Mouse (Mus musculus) heart, adult 11 months (tissue): ENCODE results near the gene Rgcc.

Experiments
- DNase-seq: peaks from one replicate; pipeline ENCODE4 v3.0.0; 2022

Rgcc gene

DNA sequence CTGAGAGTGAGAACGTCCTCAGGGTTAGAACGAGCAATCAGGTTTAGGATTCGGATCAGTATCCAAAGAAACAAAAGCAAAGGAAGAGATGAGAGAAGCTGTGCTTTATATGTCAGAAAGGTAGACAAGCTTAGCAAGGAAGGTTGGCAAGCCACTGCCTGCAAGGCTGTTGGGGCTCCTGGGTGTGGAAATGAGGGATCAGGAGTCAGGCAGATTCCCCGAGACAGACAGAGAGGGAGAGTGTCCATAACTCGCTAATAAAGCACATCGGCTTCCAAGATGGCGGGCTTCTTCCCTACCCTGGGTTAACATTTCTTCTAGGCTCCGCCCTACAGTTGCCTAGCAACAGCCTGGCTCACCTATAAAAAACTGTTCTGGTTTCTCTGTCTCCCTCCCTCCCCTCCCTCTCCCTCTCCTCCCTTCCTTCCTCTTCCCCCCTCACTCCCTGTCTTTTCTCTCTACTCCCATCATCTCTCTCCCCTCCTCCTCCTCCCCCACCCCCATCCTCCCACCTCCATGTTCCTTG is 25.5 kb downstream of the Rgcc start:
- DNase-seq = no peak

DNA sequence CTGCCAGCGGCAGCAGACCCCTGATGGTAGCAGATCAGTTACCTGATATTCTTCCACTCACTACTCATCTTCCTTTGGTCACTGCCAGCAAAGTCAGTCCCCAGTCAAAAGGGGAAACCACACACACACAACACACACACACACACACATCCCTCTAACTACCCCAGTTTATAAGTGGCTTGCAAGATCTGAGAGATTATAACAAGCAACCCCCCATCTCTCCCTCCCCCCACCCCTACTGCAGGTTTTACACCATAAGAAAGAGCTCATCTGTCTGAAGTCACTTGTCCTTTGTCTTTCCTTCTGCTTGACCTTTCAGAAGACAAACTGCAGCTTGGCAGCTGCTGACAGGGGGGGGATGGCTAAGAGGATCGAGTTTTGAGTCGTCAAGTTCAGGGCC is 26.0 kb downstream of the Rgcc start:
- no peak for DNase-seq

DNA sequence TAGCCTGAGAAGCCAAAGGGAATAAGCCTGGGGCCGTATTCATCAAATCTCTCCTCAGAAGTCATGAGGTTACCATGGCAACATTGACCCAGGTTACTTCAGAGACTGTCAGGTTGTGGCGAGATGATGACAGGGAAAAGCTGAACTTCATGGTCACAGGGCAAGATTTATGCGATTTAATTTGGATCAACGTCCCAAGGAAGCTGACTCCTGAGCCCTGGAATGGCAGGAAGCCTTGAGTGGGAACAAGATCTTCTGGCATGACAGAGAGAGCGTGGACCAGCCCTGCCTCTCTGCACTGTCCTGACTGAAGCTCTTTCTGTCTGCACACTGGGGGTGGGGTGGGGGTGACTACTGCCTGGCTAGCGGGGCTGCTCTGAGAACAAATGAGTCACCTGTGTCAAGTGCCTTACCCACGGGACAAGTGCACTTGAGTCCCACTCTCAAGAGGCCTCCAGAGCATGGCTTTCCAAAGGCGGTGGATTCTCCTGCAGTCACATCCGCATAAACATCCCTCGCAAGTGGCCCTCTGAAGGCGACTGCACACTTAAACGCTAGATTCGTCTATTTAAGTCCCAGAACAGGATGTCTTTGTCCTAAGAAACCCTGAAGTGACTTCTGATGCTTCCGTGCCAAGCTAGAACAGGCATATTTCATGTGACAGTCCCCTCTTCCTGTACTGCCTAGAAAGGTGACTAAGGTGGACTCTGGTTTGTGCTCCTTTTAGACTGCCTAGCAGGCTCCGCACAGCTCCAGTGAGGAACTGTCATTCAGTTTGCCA is 27.6 kb downstream of the Rgcc start:
- peak; percentile 99 for DNase-seq

DNA sequence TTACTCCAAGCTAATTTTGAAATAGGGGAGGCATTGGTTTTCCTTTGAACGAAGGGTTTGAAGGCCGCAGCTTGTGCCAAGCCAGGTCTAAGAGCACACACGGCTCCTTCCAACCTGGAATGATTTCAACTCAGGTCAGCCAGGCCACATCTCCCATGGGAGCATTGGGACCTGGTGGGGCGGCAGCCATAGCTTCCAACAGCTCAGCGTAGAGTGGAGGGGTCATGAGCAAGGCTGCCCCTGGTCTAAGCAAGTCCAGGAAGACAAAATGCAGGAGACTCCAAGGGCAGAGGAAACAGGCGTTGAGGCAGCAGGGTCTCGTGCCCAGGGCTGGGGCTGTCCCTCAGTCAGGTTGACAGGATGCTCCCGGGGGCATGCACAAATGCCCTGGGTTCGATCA is 28.5 kb downstream of the Rgcc start:
- DNase-seq = peak; percentile 94

DNA sequence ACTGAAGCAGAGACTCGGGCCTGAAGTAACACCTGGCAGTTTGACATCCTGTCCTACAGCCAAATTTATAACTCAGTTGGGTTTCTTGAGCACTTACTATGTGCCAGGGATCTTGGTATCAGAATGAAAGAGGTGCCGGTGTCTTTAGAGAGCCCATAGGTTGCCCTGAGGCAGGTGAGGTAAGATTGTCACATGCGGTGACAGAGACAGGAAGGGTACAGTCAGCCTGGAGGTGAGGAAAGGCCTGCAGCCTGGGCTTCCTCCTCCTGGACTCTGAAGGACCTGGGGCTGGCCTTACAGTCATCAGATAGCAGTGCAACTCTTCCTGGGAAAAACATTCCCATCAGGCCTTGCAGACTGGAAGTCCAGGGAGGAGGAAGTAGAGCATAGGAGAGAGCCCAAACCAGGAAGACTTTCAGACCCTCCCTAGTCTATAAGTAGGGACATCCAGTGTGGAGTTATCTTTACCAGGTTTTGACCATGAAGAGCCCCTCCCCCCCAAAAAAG is 29.2 kb downstream of the Rgcc start:
- peak; percentile 96 for DNase-seq

DNA sequence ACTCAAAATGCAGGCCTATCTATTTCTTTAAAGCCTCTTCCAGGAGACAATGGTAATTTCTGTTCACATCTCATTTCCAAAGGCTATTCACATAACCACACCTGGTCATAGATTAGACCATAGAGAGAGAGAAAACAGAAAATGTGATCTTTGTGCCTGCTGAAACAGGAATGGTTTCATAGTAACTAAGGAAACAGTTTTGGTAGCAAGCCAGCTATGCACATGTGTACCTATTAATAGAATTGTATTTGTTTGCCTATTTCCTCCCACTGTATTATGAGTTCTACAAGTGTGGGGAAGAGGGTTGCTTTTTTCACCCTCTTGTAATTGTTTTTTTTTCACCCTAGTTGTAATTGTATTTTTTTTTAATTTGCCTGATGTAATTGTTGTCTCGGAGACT is 31.9 kb downstream of the Rgcc start:
- DNase-seq = no peak

DNA sequence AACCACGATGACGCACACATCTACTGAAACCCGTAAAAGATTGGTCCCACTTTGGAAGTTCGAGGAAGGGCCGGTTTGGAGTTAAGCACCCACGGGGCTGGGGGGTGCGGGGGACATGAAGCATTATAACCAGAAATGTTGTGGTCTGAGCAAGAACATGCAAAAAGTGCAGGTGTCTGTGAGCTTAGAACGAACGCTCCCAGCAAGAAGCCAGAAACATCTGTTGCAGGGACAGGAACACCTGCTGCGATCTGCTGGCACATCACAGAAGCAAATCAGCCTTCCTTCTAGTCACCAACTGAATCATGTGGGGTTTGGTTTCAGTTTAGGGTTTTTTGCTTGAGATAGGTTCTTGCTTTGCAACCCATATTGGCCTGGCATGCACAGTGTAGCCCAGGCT is 33.6 kb downstream of the Rgcc start:
- DNase-seq = no peak

DNA sequence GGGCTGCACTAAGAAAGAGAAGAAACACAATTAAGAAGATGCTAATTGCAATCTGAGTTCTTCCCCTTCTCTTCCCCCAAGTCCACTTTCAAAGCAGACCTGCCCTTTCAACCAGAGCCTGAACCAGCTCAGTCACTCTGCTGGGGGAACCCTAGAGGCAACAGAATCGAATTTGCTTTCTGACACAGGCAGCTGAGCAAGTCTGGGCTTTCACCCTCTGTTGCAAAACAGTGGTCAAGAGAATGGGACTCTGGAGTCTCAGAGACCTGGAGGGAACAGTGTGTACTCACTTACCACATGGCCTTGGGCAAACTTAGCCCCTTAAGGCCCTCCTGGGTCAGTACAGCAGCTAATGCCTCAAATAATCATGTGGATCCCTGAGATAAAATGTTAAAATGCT is 34.1 kb downstream of the Rgcc start:
- DNase-seq = no peak

DNA sequence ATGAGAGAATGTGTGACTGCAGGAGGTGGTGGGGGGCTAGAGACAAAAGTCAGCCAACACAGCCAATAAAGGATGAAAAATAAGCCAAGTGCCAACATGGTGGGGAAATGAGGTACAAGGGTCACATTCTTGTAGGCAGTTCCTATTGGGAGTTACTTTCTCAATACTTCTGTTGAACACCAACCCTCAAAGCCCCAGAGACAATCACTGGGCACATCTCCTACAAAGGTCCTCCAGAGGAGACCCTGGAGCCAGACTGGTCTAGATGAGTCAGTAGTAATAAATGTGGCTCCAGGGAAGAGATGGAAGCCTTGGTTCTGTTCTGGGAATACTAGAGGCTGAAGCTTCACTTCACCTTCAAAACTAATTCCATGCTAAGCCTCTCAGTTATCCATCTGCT is 35.0 kb downstream of the Rgcc start:
- no peak for DNase-seq

DNA sequence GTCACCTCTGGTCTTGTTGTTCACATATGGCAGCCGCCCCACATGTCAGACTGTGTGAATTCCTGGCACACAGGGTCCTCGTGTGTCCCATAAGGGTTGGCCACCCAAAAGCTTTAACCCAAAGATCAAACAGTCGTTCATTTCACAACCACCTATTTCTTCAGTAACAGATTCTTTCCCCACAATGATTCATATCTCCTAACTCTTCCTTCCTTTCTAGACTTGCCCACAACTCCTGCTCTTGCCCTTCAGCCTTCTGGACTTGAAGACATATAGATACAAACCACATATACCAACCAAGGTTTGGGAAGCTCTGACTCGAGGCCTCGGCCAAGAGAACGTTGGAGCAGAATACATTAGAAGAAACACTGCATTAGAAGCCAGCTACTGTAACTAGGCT is 35.7 kb downstream of the Rgcc start:
- DNase-seq = no peak

DNA sequence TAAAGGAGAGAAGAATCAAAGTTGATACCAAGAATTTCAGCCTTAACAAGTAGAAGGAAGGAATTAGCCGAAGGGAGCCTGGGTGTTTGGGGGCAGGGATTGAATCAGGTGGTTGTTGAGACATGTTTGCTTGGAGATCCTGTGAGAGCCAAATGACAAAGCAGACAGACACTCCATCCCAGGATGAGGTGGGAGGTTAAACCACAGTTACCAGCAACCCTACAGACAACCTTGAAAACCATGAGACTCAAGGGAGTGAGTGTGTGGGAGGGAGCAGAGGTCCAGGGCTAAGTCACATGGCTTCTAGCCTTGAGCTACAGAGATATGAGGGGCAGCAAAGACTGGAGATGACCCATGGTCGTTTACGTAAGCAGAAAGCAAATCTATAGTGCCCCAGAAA is 38.1 kb downstream of the Rgcc start:
- DNase-seq = no peak

DNA sequence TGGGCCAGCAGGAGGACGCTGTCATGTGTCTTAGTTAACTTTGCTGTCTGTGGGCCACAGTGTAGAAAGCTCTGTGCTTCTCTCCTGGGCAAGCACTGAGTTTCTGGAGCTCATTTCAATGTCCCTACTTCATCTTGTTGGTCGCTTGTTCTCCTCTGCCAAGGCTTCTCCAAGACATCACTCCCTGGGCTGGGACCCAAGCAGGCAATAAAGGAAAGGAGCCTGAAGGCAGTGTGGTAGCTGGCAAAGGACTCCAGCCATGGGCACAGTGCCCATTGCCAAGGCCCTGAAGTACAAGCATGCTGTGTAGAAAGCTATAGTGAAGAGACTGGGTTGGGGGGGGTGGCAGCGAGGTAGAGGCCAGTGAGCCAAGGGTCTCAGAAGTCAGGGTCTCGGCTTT is 38.8 kb downstream of the Rgcc start:
- DNase-seq = no peak

DNA sequence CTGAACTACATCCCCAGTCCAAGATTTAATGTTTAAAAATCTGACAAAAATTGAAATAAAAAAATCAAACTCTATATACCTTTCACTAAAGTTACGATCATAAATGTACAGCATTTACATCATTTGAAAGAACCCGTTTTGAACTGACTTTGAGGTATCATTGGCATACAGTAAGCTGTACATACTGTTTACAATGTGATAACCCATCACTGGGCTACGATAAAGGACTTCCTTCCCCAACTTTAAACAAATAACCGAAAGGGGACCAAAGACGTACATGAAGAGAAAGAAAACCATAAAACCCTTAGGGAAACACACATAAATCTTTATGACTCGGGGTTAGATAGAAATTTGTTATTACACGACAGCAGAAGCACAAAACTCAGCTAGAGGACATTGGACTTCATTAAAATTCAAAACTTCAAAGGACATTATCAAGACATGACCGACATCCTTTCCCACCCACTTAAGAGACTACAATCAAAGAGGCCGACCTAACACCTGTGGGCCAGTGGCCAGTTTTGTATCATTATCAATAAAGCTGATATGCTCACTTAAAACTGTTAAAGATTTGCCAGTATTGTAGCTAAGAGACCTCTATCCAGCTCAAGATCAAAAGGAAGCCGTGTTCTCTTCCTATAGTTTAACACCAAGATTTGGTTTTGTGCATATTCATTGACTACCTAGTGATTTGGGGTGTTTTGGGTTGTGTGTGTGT is 42.2 kb downstream of the Rgcc start:
- no peak for DNase-seq

DNA sequence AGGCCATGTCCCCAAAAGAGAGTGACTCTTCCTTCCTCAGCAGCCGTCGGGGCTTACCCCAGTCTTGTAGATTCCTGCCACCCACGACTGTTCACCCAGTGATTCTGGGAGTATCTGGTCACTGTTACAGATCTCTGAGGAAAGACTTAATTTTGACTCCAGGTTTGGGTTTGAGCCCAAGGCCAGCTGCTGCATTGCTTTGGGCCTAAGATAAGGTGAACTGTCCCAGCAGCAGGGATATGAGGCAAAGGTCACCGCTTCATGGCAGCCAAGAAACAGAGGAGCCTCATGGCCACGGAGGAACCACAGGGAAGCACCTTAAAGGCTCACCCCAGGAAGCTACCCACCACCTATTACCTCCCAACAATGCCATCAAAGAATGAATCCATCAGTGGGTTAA is 44.8 kb downstream of the Rgcc start:
- peak; percentile 93 for DNase-seq

DNA sequence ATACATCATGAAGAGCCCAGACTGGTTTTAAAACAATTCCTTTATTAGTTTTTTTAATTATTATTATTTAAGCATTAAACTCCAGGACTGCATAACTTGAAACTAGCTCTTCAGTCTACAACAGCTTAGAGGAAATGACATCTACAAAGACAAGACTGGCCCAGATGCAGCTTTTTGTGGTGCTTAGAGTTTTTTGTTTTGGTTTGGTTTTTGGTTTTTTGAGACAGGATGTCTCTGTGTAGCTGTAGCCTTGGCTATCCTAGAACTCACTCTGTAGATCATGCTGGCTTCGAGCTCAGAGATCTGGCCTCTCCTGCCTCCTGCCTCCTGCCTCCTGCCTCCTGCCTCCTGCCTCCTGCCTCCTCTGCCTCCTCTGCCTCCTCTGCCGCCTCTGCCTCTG is 45.7 kb downstream of the Rgcc start:
- DNase-seq = no peak

DNA sequence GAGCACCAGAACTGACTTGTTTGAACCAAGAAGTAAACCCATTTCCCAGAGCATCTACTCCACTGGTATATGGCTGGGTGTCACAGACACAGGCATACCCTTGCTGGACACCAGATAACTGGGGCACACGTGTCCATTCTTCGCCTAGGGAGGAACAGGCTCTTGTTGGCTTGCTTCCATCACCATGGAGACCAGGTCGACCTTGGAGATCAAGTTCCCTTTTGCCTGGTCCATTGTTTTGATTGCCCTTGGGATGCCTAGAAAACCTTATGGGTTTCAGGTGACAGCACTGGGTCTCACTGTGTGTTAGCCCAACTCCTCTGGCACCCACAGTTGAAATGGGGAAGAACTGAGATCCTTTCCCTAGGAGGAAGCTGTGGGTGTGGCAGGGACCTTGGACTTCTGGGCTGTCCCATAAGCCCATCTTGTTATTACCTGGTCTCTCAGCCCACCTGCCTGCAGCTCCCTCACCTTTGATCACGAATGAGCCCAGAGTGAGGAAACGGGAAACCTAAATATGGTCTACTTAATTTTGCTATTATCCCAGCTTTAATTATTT is 49.6 kb downstream of the Rgcc start:
- DNase-seq = no peak

DNA sequence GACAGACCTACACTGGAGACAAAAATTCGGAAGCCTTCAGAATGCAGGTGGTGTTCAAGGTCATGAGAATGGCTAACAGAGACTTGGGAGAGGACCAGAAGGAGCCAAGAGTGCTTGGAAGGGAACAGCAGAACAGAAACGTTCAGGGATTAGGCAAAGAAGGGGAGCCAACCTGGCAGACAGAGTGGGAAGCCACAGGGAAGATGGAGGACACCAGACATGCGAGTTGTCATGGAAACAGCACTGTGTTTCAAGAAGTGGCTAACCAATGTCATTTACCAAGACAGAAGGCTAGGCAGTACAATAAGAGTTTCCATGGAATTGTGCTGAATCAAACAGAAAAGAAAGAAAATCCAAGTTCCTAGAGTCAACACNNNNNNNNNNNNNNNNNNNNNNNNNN is 56.9 kb downstream of the Rgcc start:
- no peak for DNase-seq

DNA sequence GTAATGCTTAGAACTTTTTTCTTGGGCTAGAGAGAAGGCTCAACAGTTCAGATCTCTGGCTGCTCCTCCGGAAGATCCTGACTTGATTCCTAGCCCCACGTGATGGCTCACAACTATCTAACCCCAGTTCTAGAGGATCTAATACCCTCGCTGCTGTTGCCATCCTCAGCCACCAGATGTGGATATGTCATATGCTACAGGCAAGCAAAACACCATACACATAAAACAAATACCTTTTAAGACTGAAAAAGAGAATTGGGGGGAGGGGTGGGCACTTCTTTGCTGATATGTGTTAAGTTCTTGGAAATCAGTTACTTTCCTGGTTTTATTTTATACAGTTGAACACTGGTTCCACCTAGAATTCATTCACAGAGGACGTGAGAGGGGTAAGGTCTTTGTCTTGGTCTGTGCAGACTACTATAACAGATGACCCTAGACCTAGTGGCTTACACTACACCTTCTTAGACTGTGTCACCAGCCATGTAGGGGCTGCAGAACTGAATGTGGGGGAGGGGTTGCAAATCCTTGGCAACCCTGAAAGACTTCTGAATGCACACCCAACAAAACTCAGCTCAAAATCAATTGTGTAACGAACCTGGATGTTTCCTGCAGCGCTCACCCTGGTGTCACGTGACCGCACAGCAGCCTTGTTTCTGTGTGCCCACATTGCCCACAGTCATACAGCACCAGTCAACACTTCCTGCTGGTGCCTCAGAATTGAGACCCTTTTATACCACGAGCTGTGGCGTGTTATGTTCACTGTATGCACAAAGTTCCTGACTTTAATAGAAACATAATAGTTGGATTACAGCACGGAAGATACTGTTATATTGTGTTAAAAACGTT is 58.2 kb downstream of the Rgcc start:
- no peak for DNase-seq

DNA sequence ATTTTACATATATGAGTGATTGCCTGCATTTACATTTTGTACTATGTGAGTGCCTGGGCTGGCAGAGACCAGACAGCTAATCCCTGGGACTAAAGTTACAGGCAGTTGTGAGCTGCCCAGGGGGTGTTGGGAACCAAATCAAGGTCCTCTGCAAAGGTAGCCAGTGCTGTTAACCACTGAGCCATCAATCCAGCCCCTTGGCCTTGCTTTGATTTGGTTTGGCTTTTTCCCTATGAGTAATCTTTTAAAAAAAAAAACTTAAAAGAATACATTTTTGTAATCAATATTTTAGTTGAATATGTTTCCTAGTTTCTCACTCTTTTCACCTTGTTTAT is 59.1 kb downstream of the Rgcc start:
- no peak for DNase-seq

DNA sequence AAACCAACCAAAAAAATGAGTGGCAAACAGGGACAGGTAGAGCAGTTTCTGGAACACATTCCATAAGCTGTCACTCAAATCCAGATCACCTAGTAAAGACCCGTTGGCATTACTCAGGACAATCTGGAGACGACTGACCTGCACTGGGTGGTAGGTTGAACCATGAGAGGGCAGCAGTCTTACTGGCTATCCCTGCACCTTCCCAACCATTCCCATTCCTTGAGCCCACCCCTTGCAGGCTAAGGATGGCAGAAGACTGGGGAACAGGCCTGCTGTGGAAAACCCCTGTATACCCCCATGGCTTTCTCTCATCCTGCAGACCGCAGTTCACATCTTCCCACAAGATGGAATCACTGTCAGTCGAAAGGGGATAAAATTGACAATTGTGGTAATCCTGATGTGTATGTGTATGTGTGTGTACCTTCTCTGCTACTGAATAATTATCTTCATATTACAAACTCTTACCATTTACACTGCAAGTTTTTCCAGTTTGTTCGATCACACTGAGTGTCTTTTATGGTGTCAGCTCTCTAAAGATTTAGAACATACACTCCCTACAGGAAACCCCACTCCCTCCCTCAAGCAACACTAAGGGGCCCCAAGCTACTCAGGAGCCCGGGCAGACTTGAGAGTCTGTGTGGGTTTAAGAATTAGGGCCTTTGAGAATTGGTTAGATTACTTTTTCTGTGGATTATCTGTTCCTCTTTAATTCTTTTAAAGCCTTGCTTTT is 59.6 kb downstream of the Rgcc start:
- peak; percentile 61 for DNase-seq

DNA sequence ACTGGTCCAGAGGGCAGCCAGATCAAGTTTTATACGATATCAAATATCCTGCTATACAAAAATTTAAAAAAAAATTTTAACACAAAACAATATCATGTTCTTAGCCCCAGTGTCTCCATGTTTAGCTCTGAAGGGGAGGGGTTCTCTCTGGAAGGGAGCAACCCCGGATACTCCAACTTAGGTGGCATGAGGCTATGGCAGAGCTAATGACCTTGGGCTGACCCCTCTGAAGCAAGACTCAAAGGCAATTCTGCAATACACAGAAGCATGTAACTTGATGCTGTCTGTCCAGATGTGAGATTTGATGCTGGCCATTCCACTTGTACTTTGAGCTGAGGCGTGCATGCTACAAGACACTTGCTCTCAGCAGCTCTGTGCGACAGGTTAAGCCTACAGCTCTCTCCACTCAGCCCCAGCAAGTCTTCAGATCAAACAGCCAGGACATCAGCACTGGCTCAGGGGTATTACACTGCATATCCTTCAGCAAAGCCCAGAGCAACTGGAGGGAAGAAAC is 60.3 kb downstream of the Rgcc start:
- peak; percentile 78 for DNase-seq

DNA sequence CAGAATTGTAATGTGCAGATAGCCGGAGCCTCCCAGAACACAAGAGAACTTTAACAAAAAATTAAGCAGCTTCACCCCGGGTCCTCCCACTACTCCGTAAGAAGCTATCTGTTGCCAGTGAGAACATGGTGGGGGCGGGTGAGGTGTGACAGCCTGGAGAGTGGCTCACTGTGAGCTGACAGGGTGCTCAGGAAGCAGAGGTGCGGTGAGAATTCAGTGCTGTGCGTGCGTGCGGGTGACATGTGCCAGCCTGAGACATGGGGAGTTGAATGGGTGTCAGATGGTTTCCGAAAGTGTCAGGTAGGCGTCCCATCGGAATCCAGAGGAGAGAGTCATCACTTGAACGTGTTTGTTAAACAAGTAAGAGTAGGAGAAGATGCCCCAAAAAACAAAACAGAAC is 62.0 kb downstream of the Rgcc start:
- peak; percentile 86 for DNase-seq
